Mouse (Mus musculus) ovary, adult 10 weeks (tissue): ENCODE measurements around the gene Fkbp4. TPM values are rescaled to one million over a fixed set of nuclear protein-coding genes. Genes with fewer than 3 reads are reported as not detected.

Experiments used
- polyA plus RNA-seq: library from polyadenylated mRNA; stranded (reverse); fragments of 350-450 nt; fragmentation: Illumina TruSeq; extraction: RNeasy Lipid Tissue Mini Kit (QIAGEN cat#74804); gene quantifications from one replicate; pipeline ENCODE4 v1.2.3, GENCODE M21; 2014

The Fkbp4 gene
- 53.4 TPM for polyA plus RNA-seq

GRCm38 (mm10) chr6:128438317-128438870 lies at the start of gene Fkbp4:
TSS of gene Fkbp4 (minus strand) at chr6:128438677.

GRCm38 (mm10) chr6:128424269-128425019 lies 14.0 kb downstream of the Fkbp4 start, which contains the start of gene Itfg2:
TSS of gene Itfg2 (minus strand) at chr6:128424931.

GRCm38 (mm10) chr6:128398996-128399395 lies 39.5 kb downstream of the Fkbp4 start, which contains the start of gene Nrip2:
TSS of gene Nrip2 (plus strand) at chr6:128399296.

Other genes with a start within 250 kb of the Fkbp4 start
- gene Tead4, start 137.9 kb downstream of the Fkbp4 start, polyA plus RNA-seq = 0.46 TPM
- 7.4 TPM for gene Tulp3, start 82.8 kb downstream of the Fkbp4 start, polyA plus RNA-seq
- gene Rhno1, start 75.8 kb downstream of the Fkbp4 start, polyA plus RNA-seq = 10.4 TPM
- gene Foxm1, start 75.7 kb downstream of the Fkbp4 start, polyA plus RNA-seq = 4.8 TPM
- gene Tex52, start 63.2 kb downstream of the Fkbp4 start, polyA plus RNA-seq = not detected
- gene Gm44596, start 63.2 kb downstream of the Fkbp4 start, polyA plus RNA-seq = not detected
- 4.5 TPM for gene Nrip2, start 39.4 kb downstream of the Fkbp4 start, polyA plus RNA-seq
- gene Itfg2, start 13.7 kb downstream of the Fkbp4 start, polyA plus RNA-seq = 3.7 TPM
- gene Pzp, start 88.0 kb upstream of the Fkbp4 start, polyA plus RNA-seq = not detected
- 222 TPM for gene A2ml1, start 142.9 kb upstream of the Fkbp4 start, polyA plus RNA-seq
- 2.9 TPM for gene Klrb1a, start 184.9 kb upstream of the Fkbp4 start, polyA plus RNA-seq
- not detected for gene Clec2h, start 223.7 kb upstream of the Fkbp4 start, polyA plus RNA-seq